9 mouse cellular contexts compared by ENCODE assay signal in the genomic region with DNA sequence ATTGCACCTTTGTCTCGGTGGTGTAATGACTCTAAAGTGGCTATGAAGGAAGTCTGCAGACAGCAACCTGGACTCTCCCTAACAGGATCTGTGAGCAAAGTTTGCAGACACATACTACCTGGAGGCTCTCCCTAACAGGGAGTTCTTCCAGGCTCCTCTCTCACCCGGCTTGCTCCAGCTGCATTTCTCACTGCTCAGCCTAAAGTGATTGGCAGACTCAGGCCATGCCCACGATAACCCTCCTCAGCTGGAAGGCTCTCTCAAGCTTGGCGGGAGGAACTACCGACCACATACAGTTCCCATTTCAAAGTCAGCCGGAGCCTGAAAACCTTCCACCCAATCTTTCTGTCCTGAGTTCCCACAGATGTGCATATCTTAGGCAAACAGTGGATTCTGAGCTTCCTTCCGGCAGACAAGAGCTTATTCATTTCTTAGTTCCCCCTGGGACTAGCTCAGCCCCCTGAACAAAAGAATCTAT. TPM values are rescaled to one million over a fixed set of nuclear protein-coding genes. Genes with fewer than 3 reads are reported as not detected.
DNase-seq lines count a peak whose midpoint lies in the region; ATAC-seq lines count a peak whose summit lies in the region.
"Had no signal": no experiment of that assay in that cellular context is flagged by ENCODE, and none has a peak within 500 bp of the region (broad histone marks: within the 10 kb centered on the region; RNA-seq: fewer than 3 reads in every experiment).

No protein-coding gene starts in this region.

- H3K36me3 ChIP-seq in heart, embryonic 14.5 days (ENCODE audit: control insufficient read depth, insufficient read depth, low read length), result no peaks in the 10 kb centered on the region

- H3K27me3 ChIP-seq in heart, embryonic 14.5 days (ENCODE audit: control insufficient read depth, insufficient read depth, low read length), result no peaks in the 10 kb centered on the region

- intact Hi-C loops in left cerebral cortex, postnatal 4 days (cut with DNase I), result no loop called here

- H3K27ac ChIP-seq in heart, embryonic 14.5 days (replicated peaks in 1 of 2; ENCODE audit: control insufficient read depth in 1 of 2, insufficient read depth in 1 of 2, low read depth in 2 of 2, low read length in 2 of 2), result peak overlapping the region in 1 of 2 experiments; percentile 75; a peak in 2 of 4 replicates

- peak overlapping the region; percentile 2; the same call in 1 of the 2 replicates for H3K9ac ChIP-seq in heart, embryonic 14.5 days (ENCODE audit: low read length)

- peak; percentile 30 for DNase-seq in urinary bladder, postnatal 14 days (ENCODE audit: low spot score)
- DNase-seq in urinary bladder, adult 2 months (ENCODE audit: low spot score), result no peak
- peak; percentile 19 for DNase-seq in lung, postnatal 10 days
- DNase-seq in layer of hippocampus, postnatal 25 days (ENCODE audit: extremely low spot score in 1 of 2, low spot score in 1 of 2), result no peak
- DNase-seq in layer of hippocampus, adult 18-20 months (ENCODE audit: low spot score in 2 of 2), result no peak
- no peak for DNase-seq in left cerebral cortex, postnatal 4 days
- DNase-seq: layer of hippocampus, postnatal 36 days had no signal

- H3K4me1 ChIP-seq in heart, embryonic 14.5 days (ENCODE audit: control insufficient read depth in 2 of 2, insufficient read depth in 2 of 2, low read length in 2 of 2), result peaks cover 9 to 19% of the 10 kb centered on the region in 2 experiments

- peak overlapping the region; percentile 41 for H3K4me2 ChIP-seq in heart, embryonic 14.5 days (ENCODE audit: low read length)

- H3K9me3 ChIP-seq in heart, embryonic 14.5 days (ENCODE audit: control insufficient read depth, low read length), result no peaks in the 10 kb centered on the region

- no peak overlapping the region for H3K4me3 ChIP-seq in heart, embryonic 14.5 days (ENCODE audit: control insufficient read depth in 1 of 2, insufficient read depth in 1 of 2, low read depth in 1 of 2, low read length in 2 of 2)

- WGBS in heart, embryonic 14.5 days, result 5% methylated on average over 7 of the region's 7 CpGs

- 0 out of 2 replicates have a peak, but pooled peaks have one; percentile 42 for ATAC-seq in heart, embryonic 14.5 days (ENCODE audit: insufficient number of reproducible peaks, insufficient read depth, low FRiP score, low read depth)
- ATAC-seq in activated CD4-positive, CD25-positive, alpha-beta regulatory T cell, adult 4 months, result no peak

RNA-seq across cellular contexts. Expression of a gene that starts 3.1 kb away (rescaled TPM):
- 6.5 and 6.6 TPM in 2 replicates for polyA plus RNA-seq in urinary bladder, adult 2 months (2012; rRNA removed)
- polyA plus RNA-seq in heart, embryonic 14.5 days (2014; fragmentation: Nextera tagmentation; extraction: Ambion mirVana), result 1.9 and 2.8 TPM in 2 replicates
- 100 to 1,000 TPM; 348 to 423 TPM for polyA plus RNA-seq in activated CD4-positive, CD25-positive, alpha-beta regulatory T cell, adult 4 months (2017; shearing (Covaris generic))
- total RNA-seq in layer of hippocampus, postnatal 25 days (2021), result 1 to 10 TPM; 5.7 to 6.0 TPM
- total RNA-seq in layer of hippocampus, adult 18-20 months (2021), result 1 to 10 TPM; 5.4 to 5.7 TPM
- 1 to 10 TPM; 1.8 to 2.4 TPM for total RNA-seq in left cerebral cortex, postnatal 4 days (2021)

RNA-seq across cellular contexts. Expression of a gene that starts 21.5 kb away (rescaled TPM):
- polyA plus RNA-seq in urinary bladder, adult 2 months (2012; rRNA removed), result 97.3 and 135 TPM in 2 replicates
- 1.1 and 2.0 TPM in 2 replicates for polyA plus RNA-seq in heart, embryonic 14.5 days (2014; fragmentation: Nextera tagmentation; extraction: Ambion mirVana)
- 10 to 100 TPM in 1 of 2 experiments, 1 to 10 TPM in 1; 6.7 to 10.3 TPM for polyA plus RNA-seq in activated CD4-positive, CD25-positive, alpha-beta regulatory T cell, adult 4 months (2017; shearing (Covaris generic))
- total RNA-seq in layer of hippocampus, postnatal 25 days (2021), result 1 to 10 TPM; 1.6 to 1.8 TPM
- 1 to 10 TPM; 1.7 to 2.1 TPM for total RNA-seq in layer of hippocampus, adult 18-20 months (2021)
- total RNA-seq in left cerebral cortex, postnatal 4 days (2021), result 1 to 10 TPM in 1 of 2 experiments, under 1 TPM in 1; 0.74 to 1.2 TPM

RNA-seq across cellular contexts. Expression of a gene that starts 29.5 kb away (rescaled TPM):
- 65.7 and 67.6 TPM in 2 replicates for polyA plus RNA-seq in urinary bladder, adult 2 months (2012; rRNA removed)
- 14.5 and 18.7 TPM in 2 replicates for polyA plus RNA-seq in heart, embryonic 14.5 days (2014; fragmentation: Nextera tagmentation; extraction: Ambion mirVana)
- not detected for polyA plus RNA-seq in activated CD4-positive, CD25-positive, alpha-beta regulatory T cell, adult 4 months (2017; shearing (Covaris generic))
- 1 to 10 TPM in 1 of 2 experiments, under 1 TPM in 1; 0.98 to 1.8 TPM for total RNA-seq in layer of hippocampus, postnatal 25 days (2021)
- 1 to 10 TPM; 1.4 to 1.9 TPM for total RNA-seq in layer of hippocampus, adult 18-20 months (2021)
- 1 to 10 TPM; 2.4 to 3.2 TPM for total RNA-seq in left cerebral cortex, postnatal 4 days (2021)

RNA-seq across cellular contexts. Expression of a gene that starts 51.1 kb away (rescaled TPM):
- 255 and 281 TPM in 2 replicates for polyA plus RNA-seq in urinary bladder, adult 2 months (2012; rRNA removed)
- polyA plus RNA-seq in heart, embryonic 14.5 days (2014; fragmentation: Nextera tagmentation; extraction: Ambion mirVana), result 253 and 254 TPM in 2 replicates
- polyA plus RNA-seq in activated CD4-positive, CD25-positive, alpha-beta regulatory T cell, adult 4 months (2017; shearing (Covaris generic)), result 100 to 1,000 TPM; 741 to 756 TPM
- 100 to 1,000 TPM; 116 to 120 TPM for total RNA-seq in layer of hippocampus, postnatal 25 days (2021)
- total RNA-seq in layer of hippocampus, adult 18-20 months (2021), result 100 to 1,000 TPM; 116 to 119 TPM
- total RNA-seq in left cerebral cortex, postnatal 4 days (2021), result 10 to 100 TPM; 67.6 to 71.0 TPM

Comparison
In these comparisons a context has a peak if more than half of its experiments do, and no peak if none do; other contexts are left out.
1. DNase-seq: peak in urinary bladder, postnatal 14 days (single experiment) and lung, postnatal 10 days (single experiment); none in urinary bladder, adult 2 months (single experiment), layer of hippocampus, postnatal 25 days (0 of 2), layer of hippocampus, adult 18-20 months (0 of 2) and left cerebral cortex, postnatal 4 days (single experiment).